Mouse (Mus musculus) testis, postnatal 10 days (tissue): ENCODE results near the gene Gm5538.

Experiments used
- DNase-seq: peaks from one replicate; pipeline ENCODE4 v3.0.0; 2021; ENCODE audit warnings: low spot score

Gene Gm5538

DNA sequence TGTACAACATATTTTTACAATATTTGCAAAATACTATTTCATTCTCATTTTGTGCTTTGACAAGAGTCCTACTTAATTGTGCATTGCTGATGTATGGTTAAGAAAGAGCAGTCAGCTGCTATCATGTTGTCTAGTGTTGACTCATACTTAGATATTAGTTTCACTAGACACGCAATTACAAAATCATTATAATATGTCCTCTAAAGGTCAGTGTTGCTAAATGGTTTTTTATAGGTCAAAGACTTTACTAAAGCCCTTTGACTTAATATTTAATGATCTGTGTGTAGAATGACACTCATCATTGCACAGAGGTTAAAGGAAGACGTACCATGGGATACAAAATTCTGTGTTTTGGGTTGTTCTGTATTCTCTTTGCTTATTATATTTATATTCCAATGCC, at the start of gene Gm5538:
Gene Gm5538 (plus strand): TSS at position 301 of the 400 bp plus-strand sequence.
- no peak for DNase-seq

- no peak for DNase-seq
Measured at GRCm38 (mm10) chr3:59697391-59697790, 32.2 kb upstream of the Gm5538 start.

DNA sequence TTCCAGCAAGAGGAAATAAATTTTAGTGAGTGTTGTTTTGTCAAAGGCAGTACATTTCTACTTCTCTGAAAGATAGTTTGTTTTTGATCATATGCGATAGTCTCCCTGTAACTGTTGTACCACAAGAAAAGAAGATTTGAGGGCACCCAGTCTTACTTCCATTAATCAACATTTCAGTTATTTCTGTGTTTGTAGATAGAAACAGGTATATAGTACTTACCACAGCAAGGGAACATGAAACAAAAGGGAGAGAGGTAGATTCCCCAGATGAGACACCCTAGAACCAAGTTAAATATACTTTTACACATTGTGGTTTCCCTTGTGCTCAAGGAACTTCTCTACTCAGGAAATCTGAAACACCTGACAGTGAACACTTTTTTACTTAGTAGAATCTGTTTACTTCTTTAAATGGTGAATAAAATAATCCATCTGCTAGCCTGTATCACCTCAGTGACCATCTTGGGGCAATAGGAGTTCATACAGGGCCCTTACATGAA, 26.9 kb upstream of the Gm5538 start:
- DNase-seq: no peak

DNA sequence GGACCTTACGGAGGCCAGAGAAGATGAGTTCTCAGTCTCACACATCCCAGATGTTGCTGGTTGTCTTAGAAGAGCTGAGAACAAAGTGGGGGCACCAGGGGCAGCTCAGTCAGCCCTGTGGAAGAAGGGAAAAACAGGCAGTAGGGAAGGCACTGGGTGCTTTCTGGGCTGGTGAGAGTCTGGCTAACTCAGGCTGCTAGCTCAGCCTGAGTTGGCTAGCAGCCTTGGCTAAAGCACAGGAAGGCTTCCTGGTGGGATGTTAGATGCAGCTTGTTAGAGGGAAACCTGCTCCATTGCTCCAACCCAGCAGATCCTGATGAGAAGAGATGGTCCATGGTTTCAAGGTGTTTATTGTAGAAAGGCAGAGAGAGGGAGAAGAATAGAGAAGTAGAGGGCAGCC, 10.3 kb downstream of the Gm5538 start:
- no peak for DNase-seq

- DNase-seq: no peak
Measured at GRCm38 (mm10) chr3:59744181-59744580, 14.6 kb downstream of the Gm5538 start.
